8 mouse cellular contexts compared by ENCODE assay signal in the genomic region with DNA sequence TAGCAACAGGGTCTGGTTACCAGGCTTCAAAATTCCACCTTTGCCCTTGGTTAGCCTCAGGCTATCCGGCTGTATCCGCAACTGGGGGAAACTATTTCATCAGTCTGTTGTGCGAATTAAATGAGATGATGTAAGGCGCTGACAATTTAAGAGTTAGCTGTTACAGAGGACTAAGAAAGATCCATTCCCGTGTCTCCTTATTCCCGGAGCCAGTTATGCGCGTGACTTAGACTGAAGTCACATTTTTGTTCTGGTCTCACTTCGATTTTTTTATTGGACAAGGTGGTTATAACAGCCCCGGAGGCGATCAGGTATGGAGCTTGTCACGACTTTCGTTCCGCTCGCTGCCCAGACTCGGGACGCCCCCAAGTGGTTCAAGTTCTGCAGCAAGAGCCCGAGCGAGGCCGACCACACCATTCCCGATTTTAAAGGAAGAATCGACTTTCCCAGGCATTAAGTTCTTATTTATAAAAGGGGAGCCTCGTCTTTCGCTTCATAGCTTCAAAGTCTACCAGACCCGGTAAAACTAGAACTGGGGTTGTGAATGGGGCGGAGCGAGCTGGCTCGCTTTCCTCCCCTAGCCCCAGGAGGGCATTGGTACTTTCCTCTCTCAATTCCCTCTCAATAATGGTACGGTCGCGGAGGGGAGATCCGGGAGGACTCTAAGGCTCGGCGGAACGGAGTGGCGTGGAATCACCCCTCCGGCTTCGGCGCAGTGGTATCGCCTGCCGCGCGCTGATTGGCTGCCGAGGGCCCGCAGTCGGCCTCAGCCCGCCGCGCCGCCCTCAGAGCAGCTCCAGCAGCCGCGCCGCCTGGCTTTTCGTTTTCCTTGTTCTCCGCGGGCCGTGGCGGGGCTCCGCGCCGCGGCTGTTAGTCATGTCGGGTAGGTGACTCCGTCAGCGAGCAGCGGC. TPM values are rescaled to one million over a fixed set of nuclear protein-coding genes. Genes with fewer than 3 reads are reported as not detected.
DNase-seq lines count a peak whose midpoint lies in the region; ATAC-seq lines count a peak whose summit lies in the region.

A gene (plus strand): TSS at position 763 of the 911 bp plus-strand sequence.

- H3K4me2 ChIP-seq in forebrain, embryonic 14.5 days (ENCODE audit: low read length): peak within 1 kb of the TSS; percentile 91
- peak within 1 kb of the TSS; percentile 81 for H3K4me2 ChIP-seq in neural tube, embryonic 15.5 days

- H3K27ac ChIP-seq in forebrain, embryonic 14.5 days (ENCODE audit: low read depth, low read length): peak within 1 kb of the TSS; percentile 97
- H3K27ac ChIP-seq in neural tube, embryonic 15.5 days (replicated peaks): peak within 1 kb of the TSS; percentile 99

- intact Hi-C loops in heart, postnatal 14 days (cut with DNase I): loop anchor here (1.0 kb wide), 1 partner anchor 29 kb away; no protein-coding TSS in a partner anchor

- under 1% methylated on average over 66 of the region's 66 CpGs for WGBS in forebrain, embryonic 14.5 days
- under 1% methylated on average over 65 of the region's 66 CpGs for WGBS in neural tube, embryonic 15.5 days

- H3K9me3 ChIP-seq in forebrain, embryonic 14.5 days (replicated peaks; ENCODE audit: control insufficient read depth, low read length): no peaks in the 10 kb centered on the region
- no peaks in the 10 kb centered on the region for H3K9me3 ChIP-seq in neural tube, embryonic 15.5 days (replicated peaks)

- ATAC-seq in forebrain, embryonic 14.5 days: peak; percentile 99
- peak; percentile 99 for ATAC-seq in neural tube, embryonic 15.5 days (ENCODE audit: low FRiP score)

- peak within 1 kb of the TSS; percentile 93 for H3K9ac ChIP-seq in forebrain, embryonic 14.5 days (ENCODE audit: low read length)
- peak within 1 kb of the TSS; percentile 88 for H3K9ac ChIP-seq in neural tube, embryonic 15.5 days (replicated peaks)

- H3K27me3 ChIP-seq in forebrain, embryonic 14.5 days (replicated peaks; ENCODE audit: control insufficient read depth, insufficient read depth, low read length): no peaks in the 10 kb centered on the region
- 0 out of 2 replicates have a peak, but pooled peaks cover 2% of the 10 kb centered on the region for H3K27me3 ChIP-seq in neural tube, embryonic 15.5 days (replicated peaks)

- H3K36me3 ChIP-seq in forebrain, embryonic 14.5 days (ENCODE audit: control insufficient read depth, insufficient read depth, low read length): peaks cover 12% of the 10 kb centered on the region
- H3K36me3 ChIP-seq in neural tube, embryonic 15.5 days: peaks cover 3% of the 10 kb centered on the region; the same call in 1 of the 2 replicates

- H3K4me1 ChIP-seq in forebrain, embryonic 14.5 days (ENCODE audit: control insufficient read depth, insufficient read depth, low read length): peaks cover 11% of the 10 kb centered on the region
- H3K4me1 ChIP-seq in neural tube, embryonic 15.5 days: peaks cover 25% of the 10 kb centered on the region

- DNase-seq in ES-CJ7 (ENCODE audit: low read depth, low spot score): peak; percentile 99
- peak; percentile 99 for DNase-seq in cerebellum, adult 11 months
- peak; percentile 99 for DNase-seq in forebrain, embryonic 14.5 days (ENCODE audit: low spot score)
- DNase-seq in heart, postnatal 14 days: peak; percentile 98 to 99
- peak; percentile 98 for DNase-seq in layer of hippocampus, adult 11-12 months (ENCODE audit: low spot score)
- peak; percentile 98 for DNase-seq in lung, adult 18-20 months
- DNase-seq in testis, postnatal 14 days (ENCODE audit: low spot score): peak; percentile 99

- H3K4me3 ChIP-seq in forebrain, embryonic 14.5 days (ENCODE audit: low read depth, low read length): peak within 1 kb of the TSS; percentile 95
- H3K4me3 ChIP-seq in neural tube, embryonic 15.5 days (replicated peaks): peak within 1 kb of the TSS; percentile 95

RNA-seq across cellular contexts. Expression of the gene that starts here (rescaled TPM):
- 8.1 and 10.2 TPM in 2 replicates for polyA plus RNA-seq in forebrain, embryonic 14.5 days (2014; fragmentation: Nextera tagmentation; extraction: Ambion mirVana)
- 10 to 100 TPM; 37.8 to 38.5 TPM for total RNA-seq in heart, postnatal 14 days (2021)
- 12.7 and 14.1 TPM in 2 replicates for polyA plus RNA-seq in neural tube, embryonic 15.5 days (2015; fragmentation: Nextera tagmentation; extraction: Ambion mirVana)

Comparison
In these comparisons a context has a peak if more than half of its experiments do, and no peak if none do; other contexts are left out.
1. Peak in every context shown above with its lines: DNase-seq, ATAC-seq, H3K4me3 ChIP-seq and H3K27ac ChIP-seq.